Mouse (Mus musculus) embryonic facial prominence, embryonic 12.5 days (tissue): ENCODE measurements at regions not wholly inside any gene's neighbourhood (a gene's known extent, or its start where the extent isn't known, plus 50 kb on each side); places are given as distances from the start of the nearest gene placed in this dataset.

Experiments used
- ATAC-seq: fragments of 200-750 bp; cut with Nextera tagmentation; 2 replicates; pipeline ENCODE4 v1.8.0; 2017; ENCODE audit not compliant: insufficient number of reproducible peaks, insufficient read depth, low FRiP score, low TSS enrichment
- H3K27ac ChIP-seq: fragments of 300-500 bp; sonication (generic); 2 replicates; pipeline ENCODE4 v1.5.1; 2016; ENCODE audit warnings: mild to moderate bottlenecking
- H3K27me3 ChIP-seq: fragments of 300-500 bp; sonication (generic); 2 replicates; pipeline ENCODE4 v1.6.1; 2016; ENCODE audit warnings: mild to moderate bottlenecking, moderate library complexity
- H3K36me3 ChIP-seq: fragments of 300-500 bp; sonication (generic); 2 replicates; pipeline ENCODE4 v1.6.1; 2016; ENCODE audit warnings: mild to moderate bottlenecking
- H3K4me1 ChIP-seq: fragments of 300-500 bp; sonication (generic); 2 replicates; pipeline ENCODE4 v1.6.1; 2016
- H3K4me2 ChIP-seq: fragments of 300-500 bp; sonication (generic); replicated peaks from 2 replicates; pipeline ENCODE4 v1.6.1; 2016; ENCODE audit warnings: mild to moderate bottlenecking, moderate library complexity
- H3K4me3 ChIP-seq: fragments of 300-500 bp; sonication (generic); 2 replicates; pipeline ENCODE4 v1.5.1; 2016; ENCODE audit warnings: mild to moderate bottlenecking
- H3K9ac ChIP-seq: fragments of 300-500 bp; sonication (generic); 2 replicates; pipeline ENCODE4 v1.6.1; 2016; ENCODE audit warnings: mild to moderate bottlenecking, moderate library complexity
- H3K9me3 ChIP-seq: fragments of 300-500 bp; sonication (generic); 2 replicates; pipeline ENCODE4 v1.6.1; 2016; ENCODE audit warnings: mild to moderate bottlenecking, moderate library complexity
- WGBS: fragments of 180-500 bp; shearing (Covaris S2); methylation state at CpG from one replicate; pipeline ENCODE4 v1.1.7; 2016; 5-methylcytosine and 5-hydroxymethylcytosine counted together

- H3K4me2 ChIP-seq: no peak overlapping the region
- H3K9me3 ChIP-seq: no peaks in the 10 kb centered on the region
- no peak overlapping the region for H3K4me3 ChIP-seq
- WGBS: 83% methylated on average over 4 of the region's 4 CpGs
- H3K9ac ChIP-seq: no peak overlapping the region
- no peaks in the 10 kb centered on the region for H3K4me1 ChIP-seq
- ATAC-seq: no peak
- H3K27me3 ChIP-seq: no peaks in the 10 kb centered on the region
- H3K36me3 ChIP-seq: no peaks in the 10 kb centered on the region
- no peak overlapping the region for H3K27ac ChIP-seq
Observed at GRCm38 (mm10) chr11:56281201-56281600, 240.4 kb upstream of the Nmur2 start.

GRCm38 (mm10) chr11:56280216-56280615, 239.4 kb upstream of the Nmur2 start:
- 53% methylated on average over 2 of the region's 2 CpGs for WGBS
- no peak for ATAC-seq
- Histone ChIP-seq H3K27me3 (no peaks in the 10 kb centered on the region), H3K9me3 (no peaks in the 10 kb centered on the region), H3K27ac (no peak overlapping the region), H3K4me1 (no peaks in the 10 kb centered on the region), H3K36me3 (no peaks in the 10 kb centered on the region), H3K9ac (no peak overlapping the region), H3K4me3 (no peak overlapping the region), H3K4me2 (no peak overlapping the region)

GRCm38 (mm10) chr11:56269915-56270493, 229.2 kb upstream of the Nmur2 start:
- Histone ChIP-seq H3K27ac (no peak overlapping the region), H3K4me1 (no peaks in the 10 kb centered on the region), H3K9me3 (no peaks in the 10 kb centered on the region), H3K9ac (no peak overlapping the region), H3K27me3 (no peaks in the 10 kb centered on the region), H3K36me3 (no peaks in the 10 kb centered on the region), H3K4me2 (no peak overlapping the region), H3K4me3 (no peak overlapping the region)
- WGBS: 30% methylated on average over 3 of the region's 3 CpGs
- no peak for ATAC-seq

GRCm38 (mm10) chr11:56262726-56263125, 221.9 kb upstream of the Nmur2 start:
- no peak overlapping the region for H3K9ac ChIP-seq
- ATAC-seq: no peak
- WGBS: 94% methylated on average over 10 of the region's 10 CpGs
- H3K9me3 ChIP-seq: no peaks in the 10 kb centered on the region
- no peak overlapping the region for H3K27ac ChIP-seq
- no peaks in the 10 kb centered on the region for H3K4me1 ChIP-seq
- no peak overlapping the region for H3K4me3 ChIP-seq
- H3K36me3 ChIP-seq: no peaks in the 10 kb centered on the region
- no peak overlapping the region for H3K4me2 ChIP-seq
- no peaks in the 10 kb centered on the region for H3K27me3 ChIP-seq

- Histone ChIP-seq H3K27ac (no peak overlapping the region), H3K9ac (no peak overlapping the region), H3K27me3 (no peaks in the 10 kb centered on the region), H3K9me3 (no peaks in the 10 kb centered on the region), H3K4me1 (no peaks in the 10 kb centered on the region), H3K36me3 (no peaks in the 10 kb centered on the region), H3K4me2 (no peak overlapping the region), H3K4me3 (no peak overlapping the region)
- 90% methylated on average over 2 of the region's 2 CpGs for whole genome bisulfite sequencing
- ATAC-seq: no peak
Observed at GRCm38 (mm10) chr11:56256356-56256755, 215.5 kb upstream of the Nmur2 start.

GRCm38 (mm10) chr11:56254437-56254836, 213.6 kb upstream of the Nmur2 start:
- no peak for ATAC-seq
- WGBS: 89% methylated on average over 3 of the region's 3 CpGs

GRCm38 (mm10) chr11:56247333-56247823, 206.6 kb upstream of the Nmur2 start:
- no peak for ATAC-seq

More at GRCm38 (mm10) chr11:56254437-56254836, 213.6 kb upstream of the Nmur2 start:
- Histone ChIP-seq H3K4me1 (no peaks in the 10 kb centered on the region), H3K27ac (no peak overlapping the region), H3K9ac (no peak overlapping the region), H3K9me3 (no peaks in the 10 kb centered on the region), H3K4me2 (no peak overlapping the region), H3K4me3 (no peak overlapping the region), H3K27me3 (no peaks in the 10 kb centered on the region), H3K36me3 (no peaks in the 10 kb centered on the region)

GRCm38 (mm10) chr11:56246549-56247332, 205.9 kb upstream of the Nmur2 start:
- peak; percentile 15; the same call in 1 of the 2 replicates for ATAC-seq
- no peaks in the 10 kb centered on the region for H3K9me3 ChIP-seq
- H3K9ac ChIP-seq: no peak overlapping the region
- H3K27me3 ChIP-seq: no peaks in the 10 kb centered on the region
- no peak overlapping the region for H3K4me2 ChIP-seq
- H3K4me3 ChIP-seq: no peak overlapping the region
- H3K36me3 ChIP-seq: no peaks in the 10 kb centered on the region
- 41% methylated on average over 5 of the region's 5 CpGs for whole genome bisulfite sequencing
- no peak overlapping the region for H3K27ac ChIP-seq
- H3K4me1 ChIP-seq: no peaks in the 10 kb centered on the region

More at GRCm38 (mm10) chr11:56247333-56247823, 206.6 kb upstream of the Nmur2 start:
- no peaks in the 10 kb centered on the region for H3K9me3 ChIP-seq
- H3K27me3 ChIP-seq: no peaks in the 10 kb centered on the region
- no peaks in the 10 kb centered on the region for H3K4me1 ChIP-seq
- H3K4me2 ChIP-seq: no peak overlapping the region
- H3K36me3 ChIP-seq: no peaks in the 10 kb centered on the region
- H3K27ac ChIP-seq: no peak overlapping the region
- no peak overlapping the region for H3K4me3 ChIP-seq
- no peak overlapping the region for H3K9ac ChIP-seq
- 38% methylated on average over 4 of the region's 4 CpGs for WGBS

- Histone ChIP-seq H3K9ac (no peak overlapping the region), H3K9me3 (no peaks in the 10 kb centered on the region), H3K27ac (no peak overlapping the region), H3K27me3 (no peaks in the 10 kb centered on the region), H3K4me3 (no peak overlapping the region), H3K36me3 (no peaks in the 10 kb centered on the region), H3K4me2 (no peak overlapping the region), H3K4me1 (no peaks in the 10 kb centered on the region)
- no peak for ATAC-seq
- 83% methylated on average over 2 of the region's 2 CpGs for WGBS
Observed at GRCm38 (mm10) chr11:56244951-56245350, 204.1 kb upstream of the Nmur2 start.

- Histone ChIP-seq H3K4me1 (no peaks in the 10 kb centered on the region), H3K9ac (no peak overlapping the region), H3K36me3 (no peaks in the 10 kb centered on the region), H3K27me3 (no peaks in the 10 kb centered on the region), H3K9me3 (no peaks in the 10 kb centered on the region), H3K4me3 (no peak overlapping the region), H3K27ac (no peak overlapping the region), H3K4me2 (no peak overlapping the region)
- ATAC-seq: no peak
- whole genome bisulfite sequencing: 72% methylated on average over 8 of the region's 8 CpGs
Observed at GRCm38 (mm10) chr11:56243447-56243846, 202.6 kb upstream of the Nmur2 start.

- WGBS: 61% methylated on average over 4 of the region's 4 CpGs
- H3K4me1 ChIP-seq: no peaks in the 10 kb centered on the region
- no peak overlapping the region for H3K9ac ChIP-seq
- H3K9me3 ChIP-seq: no peaks in the 10 kb centered on the region
- H3K27ac ChIP-seq: no peak overlapping the region
- H3K4me2 ChIP-seq: no peak overlapping the region
- H3K27me3 ChIP-seq: no peaks in the 10 kb centered on the region
- no peak for ATAC-seq
- no peaks in the 10 kb centered on the region for H3K36me3 ChIP-seq
- no peak overlapping the region for H3K4me3 ChIP-seq
Observed at GRCm38 (mm10) chr11:56238745-56239144, 197.9 kb upstream of the Nmur2 start.

- H3K27ac ChIP-seq: no peak overlapping the region
- H3K4me2 ChIP-seq: no peak overlapping the region
- H3K9me3 ChIP-seq: no peaks in the 10 kb centered on the region
- H3K4me1 ChIP-seq: no peaks in the 10 kb centered on the region
- H3K27me3 ChIP-seq: no peaks in the 10 kb centered on the region
- ATAC-seq: no peak
- H3K36me3 ChIP-seq: no peaks in the 10 kb centered on the region
- 85% methylated on average over 2 of the region's 2 CpGs for WGBS
- no peak overlapping the region for H3K4me3 ChIP-seq
- no peak overlapping the region for H3K9ac ChIP-seq
Observed at GRCm38 (mm10) chr11:56224999-56225398, 184.2 kb upstream of the Nmur2 start.
